Mouse (Mus musculus) stomach, postnatal 0 days (tissue): Measurements from ENCODE around the gene Kif26b.

Experiments used
- CTCF ChIP-seq: IDR thresholded peaks from 2 replicates; pipeline ENCODE4 v1.5.1; 2016; ENCODE audit warnings: antibody characterized with exemption, low read depth, mild to moderate bottlenecking, moderate library complexity
- EP300 ChIP-seq: optimal IDR thresholded peaks from 2 replicates; pipeline ENCODE3; 2016; ENCODE audit warnings: antibody characterized with exemption

DNA sequence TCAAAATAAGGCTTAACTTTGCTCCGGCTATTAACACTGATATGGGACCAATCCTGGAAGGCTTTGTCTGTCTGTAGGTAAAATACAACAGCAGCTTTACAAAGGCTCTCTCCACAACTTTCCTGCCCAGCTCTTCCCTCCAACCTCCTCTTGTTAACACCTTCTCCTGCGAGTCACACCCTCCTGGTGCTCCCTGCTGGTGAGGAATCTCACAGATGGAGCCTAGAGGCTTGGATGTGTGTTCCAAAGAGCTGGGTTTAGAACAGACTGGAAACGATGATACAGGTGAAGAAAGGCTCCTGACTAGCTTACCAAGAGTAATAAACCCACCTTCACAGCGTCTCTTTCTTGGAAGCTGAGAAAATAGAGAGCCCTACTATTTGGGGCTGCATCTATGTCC lies 400.6 kb downstream of the Kif26b start:
- TF ChIP-seq CTCF (no peak), EP300 (no peak)
